Comparison of ENCODE assay signal across 27 mouse cellular contexts in the genomic region with DNA sequence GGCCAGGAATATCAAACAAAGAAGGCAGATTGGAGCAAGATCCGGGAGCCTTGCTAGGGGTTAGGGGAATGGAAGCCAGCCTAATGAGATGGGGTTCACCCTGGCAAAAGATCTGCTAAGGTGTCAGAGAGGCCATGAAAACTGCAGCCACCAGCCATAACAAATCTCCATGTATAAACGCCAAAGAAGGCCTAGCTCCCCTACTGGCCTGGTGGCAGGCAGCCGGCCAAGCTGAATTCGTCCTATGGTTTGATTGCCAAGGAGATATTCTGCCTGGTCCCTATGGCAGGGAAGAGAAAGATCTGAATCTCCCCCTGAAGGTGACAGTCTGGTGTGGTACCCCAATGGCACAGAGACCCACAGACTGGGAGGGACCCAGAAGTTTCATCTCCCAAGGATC.
DNase-seq lines count a peak whose midpoint lies in the region; ATAC-seq and TF ChIP-seq lines count a peak whose summit lies in the region.
"Had no signal": no experiment of that assay in that cellular context is flagged by ENCODE, and none has a peak within 500 bp of the region (broad histone marks: within the 10 kb centered on the region; RNA-seq: fewer than 3 reads in every experiment).

No protein-coding gene starts in this region.

- H3K4me2 ChIP-seq in hindbrain, postnatal 0 days (ENCODE audit: low read depth, low read length) = no peak overlapping the region
- H3K4me2 ChIP-seq in hindbrain, embryonic 16.5 days (ENCODE audit: low read length) = no peak overlapping the region
- H3K4me2 ChIP-seq: heart, embryonic 15.5 days; hindbrain, embryonic 12.5 days; limb, embryonic 13.5 days; liver, embryonic 11.5 days; lung, embryonic 15.5 days; midbrain, embryonic 12.5 days; neural tube, embryonic 13.5 days had no signal

- no peak overlapping the region for H3K9ac ChIP-seq in hindbrain, postnatal 0 days (replicated peaks; ENCODE audit: low read length)
- H3K9ac ChIP-seq in hindbrain, embryonic 16.5 days (ENCODE audit: low read depth, low read length) = no peak overlapping the region
- H3K9ac ChIP-seq: forebrain, postnatal 0 days; heart, embryonic 15.5 days; hindbrain, embryonic 12.5 days; limb, embryonic 13.5 days; lung, embryonic 15.5 days; midbrain, embryonic 12.5 days; neural tube, embryonic 13.5 days had no signal

- H3K4me3 ChIP-seq in hindbrain, postnatal 0 days (ENCODE audit: low read length) = no peak overlapping the region
- H3K4me3 ChIP-seq in hindbrain, embryonic 16.5 days (ENCODE audit: low read length) = no peak overlapping the region
- H3K4me3 ChIP-seq: erythroblast, embryonic 14.5 days; heart, embryonic 10.5 days; heart, embryonic 15.5 days; hindbrain, embryonic 12.5 days; limb, embryonic 13.5 days; lung, embryonic 15.5 days; midbrain, embryonic 12.5 days; neural tube, embryonic 13.5 days had no signal

- H3K27me3 ChIP-seq in hindbrain, postnatal 0 days (ENCODE audit: insufficient read depth, low read length) = no peaks in the 10 kb centered on the region
- no peaks in the 10 kb centered on the region for H3K27me3 ChIP-seq in hindbrain, embryonic 16.5 days (replicated peaks; ENCODE audit: control insufficient read depth, insufficient read depth, low read length)
- H3K27me3 ChIP-seq: heart, embryonic 15.5 days; hindbrain, embryonic 12.5 days; limb, embryonic 13.5 days; lung, embryonic 15.5 days; midbrain, embryonic 12.5 days; neural tube, embryonic 13.5 days had no signal

- 54% methylated on average over 4 of the region's 4 CpGs for WGBS in hindbrain, postnatal 0 days
- 61% methylated on average over 4 of the region's 4 CpGs for WGBS in hindbrain, embryonic 16.5 days

- DNase-seq in hindbrain, postnatal 0 days (ENCODE audit: low spot score) = peak; percentile 42
- peak; percentile 75 for DNase-seq in cerebellum, adult 11-12 months
- DNase-seq in cerebellum, adult 9-11 months = peak; percentile 77
- DNase-seq in lung, postnatal 36 days = no peak
- DNase-seq in embryo, embryonic 10 days (ENCODE audit: low spot score) = no peak
- DNase-seq: adrenal gland, postnatal 10 days; forebrain, postnatal 0 days; gastrocnemius, postnatal 10 days; heart, postnatal 36 days; kidney, postnatal 25 days; right cerebral cortex, postnatal 4 days; thymus, adult 18-20 months; thymus, postnatal 25 days had no signal

- H3K9me3 ChIP-seq in hindbrain, postnatal 0 days (ENCODE audit: low read length) = no peaks in the 10 kb centered on the region
- no peaks in the 10 kb centered on the region for H3K9me3 ChIP-seq in hindbrain, embryonic 16.5 days (ENCODE audit: control insufficient read depth, low read length)
- H3K9me3 ChIP-seq: G1E; heart, embryonic 10.5 days; heart, embryonic 15.5 days; hindbrain, embryonic 12.5 days; limb, embryonic 13.5 days; lung, embryonic 15.5 days; midbrain, embryonic 12.5 days; neural tube, embryonic 13.5 days had no signal

- peak; percentile 27; the same call in 1 of the 2 replicates for TF ChIP-seq CTCF in hindbrain, postnatal 0 days (IDR thresholded peaks at IDR 0.05; ENCODE audit: low read depth)

- no peak for ATAC-seq in hindbrain, postnatal 0 days
- ATAC-seq in hindbrain, embryonic 16.5 days = no peak
- ATAC-seq in activated CD4-positive, CD25-positive, alpha-beta regulatory T cell, adult 4 months = no peak
- ATAC-seq: forebrain, postnatal 0 days; intestine, postnatal 0 days had no signal

- no peak overlapping the region for H3K27ac ChIP-seq in hindbrain, postnatal 0 days
- no peak overlapping the region for H3K27ac ChIP-seq in hindbrain, embryonic 16.5 days (ENCODE audit: low read depth, low read length)
- H3K27ac ChIP-seq: heart, embryonic 10.5 days; heart, embryonic 15.5 days; hindbrain, embryonic 12.5 days; limb, embryonic 13.5 days; lung, embryonic 15.5 days; midbrain, embryonic 12.5 days; neural tube, embryonic 13.5 days; stomach, postnatal 0 days had no signal

- no peaks in the 10 kb centered on the region for H3K36me3 ChIP-seq in hindbrain, postnatal 0 days (ENCODE audit: insufficient read depth, low read length)
- H3K36me3 ChIP-seq in hindbrain, embryonic 16.5 days (ENCODE audit: control insufficient read depth, insufficient read depth, low read length) = no peaks in the 10 kb centered on the region
- H3K36me3 ChIP-seq: G1E; heart, embryonic 10.5 days; heart, embryonic 15.5 days; hindbrain, embryonic 12.5 days; limb, embryonic 13.5 days; lung, embryonic 15.5 days; midbrain, embryonic 12.5 days; neural tube, embryonic 13.5 days had no signal

- no peaks in the 10 kb centered on the region for H3K4me1 ChIP-seq in hindbrain, postnatal 0 days (ENCODE audit: insufficient read depth, low read length)
- no peaks in the 10 kb centered on the region for H3K4me1 ChIP-seq in hindbrain, embryonic 16.5 days (ENCODE audit: control insufficient read depth, insufficient read depth, low read depth, low read length)
- H3K4me1 ChIP-seq: hindbrain, embryonic 12.5 days; midbrain, embryonic 12.5 days; neural tube, embryonic 13.5 days had no signal

Comparison
In these comparisons a context has a peak if more than half of its experiments do, and no peak if none do; other contexts are left out.
1. DNase-seq: peak in hindbrain, postnatal 0 days (single experiment), cerebellum, adult 11-12 months (single experiment) and cerebellum, adult 9-11 months (single experiment); none in lung, postnatal 36 days (single experiment) and embryo, embryonic 10 days (single experiment).